Mouse (Mus musculus): ENCODE measurements at regions not wholly inside any gene's neighbourhood (a gene's known extent, or its start where the extent isn't known, plus 50 kb on each side); places are given as distances from the start of the nearest gene placed in this dataset.

DNA sequence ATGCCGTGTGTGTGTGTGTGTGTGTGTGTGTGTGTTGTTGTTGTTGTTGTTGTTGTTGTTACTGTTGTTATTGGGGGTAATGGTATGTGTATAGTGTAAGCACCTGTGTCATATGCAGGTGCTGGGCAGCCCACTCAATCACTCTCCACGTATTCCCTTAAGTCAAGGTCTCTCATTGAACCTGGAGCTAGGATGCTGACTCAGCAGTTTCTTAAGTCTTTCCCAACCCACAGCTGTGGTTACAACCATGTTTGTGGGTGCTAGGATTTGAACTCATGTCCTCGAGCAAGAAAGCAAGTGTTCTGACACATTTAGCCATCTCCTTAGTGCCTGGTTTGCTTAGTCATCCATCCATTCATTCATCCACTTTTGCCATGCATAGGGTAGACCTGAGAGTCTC, 133.2 kb downstream of the 1700129C05Rik start:
- TF ChIP-seq CTCF (IDR thresholded peaks at IDR 0.05; ENCODE audit: low read depth) (no peak), EP300 (IDR thresholded peaks at IDR 0.05; ENCODE audit: low read depth) (no peak)

Data from heart, postnatal 0 days (tissue).